Comparison of ENCODE assay signal across 8 mouse cellular contexts in genomic region chr14:55585566-55585960, GRCm38 (mm10). TPM values are rescaled to one million over a fixed set of nuclear protein-coding genes. Genes with fewer than 3 reads are reported as not detected.
A peak's percentile ranks its signal among the peaks of the same experiment; 100 is the strongest.
DNase-seq lines count a peak whose midpoint lies in the region; ATAC-seq and TF ChIP-seq lines count a peak whose summit lies in the region.

No protein-coding gene starts in this region.

- peaks cover 42% of the 10 kb centered on the region for H3K36me3 ChIP-seq in hindbrain, embryonic 10.5 days

- ATAC-seq in megakaryocyte progenitor cell, adult 5-6 weeks (replicated peaks; ENCODE audit: poor library complexity), result peak; percentile 10; the same call in 1 of the 2 replicates

- no peak for DNase-seq in left cerebral cortex, adult 2 months (ENCODE audit: extremely low spot score in 1 of 2, low spot score in 2 of 2)
- DNase-seq in left cerebral cortex, adult 11 months (ENCODE audit: low spot score), result no peak
- no peak for DNase-seq in hindbrain, embryonic 10.5 days (ENCODE audit: low spot score)
- DNase-seq in retina, embryonic 14.5 days (ENCODE audit: low spot score), result no peak
- no peak for DNase-seq in MN1 (ENCODE audit: low spot score)
- DNase-seq in lung, postnatal 14 days, result no peak

- H3K9me3 ChIP-seq in hindbrain, embryonic 10.5 days, result no peaks in the 10 kb centered on the region

- TF ChIP-seq CTCF in left cerebral cortex, adult 2 months (IDR thresholded peaks at IDR 0.05), result no peak
- TF ChIP-seq CTCF in bone marrow, adult 2 months (IDR thresholded peaks at IDR 0.05; ENCODE audit: control insufficient read depth, insufficient read depth, low read length), result no peak

- 28% methylated on average over 6 of the region's 6 CpGs for WGBS in bone marrow, adult 2 months
- 62% methylated on average over 6 of the region's 6 CpGs for WGBS in hindbrain, embryonic 10.5 days

- no peaks in the 10 kb centered on the region; the same call in 1 of the 2 replicates for H3K4me1 ChIP-seq in bone marrow, adult 2 months (ENCODE audit: control insufficient read depth, insufficient read depth, low read length)
- H3K4me1 ChIP-seq in hindbrain, embryonic 10.5 days (replicated peaks), result peaks cover 23% of the 10 kb centered on the region

- no peak for TF ChIP-seq POLR2A in bone marrow, adult 2 months (IDR thresholded peaks at IDR 0.05; ENCODE audit: borderline replicate concordance, control insufficient read depth, low read depth, low read length)

- H3K27ac ChIP-seq in left cerebral cortex, adult 2 months, result peak overlapping the region; percentile 93
- peak overlapping the region; percentile 23 for H3K27ac ChIP-seq in bone marrow, adult 2 months (ENCODE audit: control insufficient read depth, insufficient read depth, low read depth, low read length, poor library complexity)
- H3K27ac ChIP-seq in hindbrain, embryonic 10.5 days, result peak overlapping the region; percentile 23; the same call in 1 of the 2 replicates

- peak overlapping the region; percentile 90 for H3K4me3 ChIP-seq in left cerebral cortex, adult 2 months
- H3K4me3 ChIP-seq in bone marrow, adult 2 months (replicated peaks; ENCODE audit: control insufficient read depth, low read depth, low read length), result no peak overlapping the region
- peak overlapping the region; percentile 67 for H3K4me3 ChIP-seq in hindbrain, embryonic 10.5 days

- peaks cover 7% of the 10 kb centered on the region; the same call in 1 of the 2 replicates for H3K27me3 ChIP-seq in hindbrain, embryonic 10.5 days (ENCODE audit: insufficient read depth, poor library complexity, severe bottlenecking)

- intact Hi-C loops in left cerebral cortex, adult 2 months (cut with DNase I), result no loop called here

RNA-seq across cellular contexts. Expression of gene Emc9, which starts 0.5 kb away (rescaled TPM):
- 10 to 100 TPM; 49.8 to 50.3 TPM for total RNA-seq in left cerebral cortex, adult 2 months (2021)
- 12.3 and 48.5 TPM in 2 replicates for polyA plus RNA-seq in bone marrow, adult 2 months (2011; ENCODE audit: insufficient read depth, insufficient read length, low replicate concordance, missing spikeins)
- 6.8 and 10.0 TPM in 2 replicates for polyA plus RNA-seq in hindbrain, embryonic 10.5 days (2016; fragmentation: Nextera tagmentation; extraction: Ambion mirVana)
- 5.1 and 5.5 TPM in 2 replicates for total RNA-seq in megakaryocyte progenitor cell, adult 5-6 weeks (2015)
- total RNA-seq in megakaryocyte progenitor cell, adult 5-6 weeks (2017), result 6.9 and 9.7 TPM in 2 replicates

RNA-seq across cellular contexts. Expression of gene Psme2, which starts 5.3 kb away (rescaled TPM):
- 10 to 100 TPM; 46.0 to 60.3 TPM for total RNA-seq in left cerebral cortex, adult 2 months (2021)
- 152 and 175 TPM in 2 replicates for polyA plus RNA-seq in bone marrow, adult 2 months (2011; ENCODE audit: insufficient read depth, insufficient read length, low replicate concordance, missing spikeins)
- 171 and 203 TPM in 2 replicates for polyA plus RNA-seq in hindbrain, embryonic 10.5 days (2016; fragmentation: Nextera tagmentation; extraction: Ambion mirVana)
- total RNA-seq in megakaryocyte progenitor cell, adult 5-6 weeks (2015), result 374 and 388 TPM in 2 replicates
- 269 and 370 TPM in 2 replicates for total RNA-seq in megakaryocyte progenitor cell, adult 5-6 weeks (2017)

RNA-seq across cellular contexts. Expression of gene Rnf31, which starts 5.9 kb away (rescaled TPM):
- total RNA-seq in left cerebral cortex, adult 2 months (2021), result 10 to 100 TPM; 40.9 to 43.4 TPM
- polyA plus RNA-seq in bone marrow, adult 2 months (2011; ENCODE audit: insufficient read depth, insufficient read length, low replicate concordance, missing spikeins), result 79.5 and 160 TPM in 2 replicates
- polyA plus RNA-seq in hindbrain, embryonic 10.5 days (2016; fragmentation: Nextera tagmentation; extraction: Ambion mirVana), result 21.2 and 23.2 TPM in 2 replicates
- 23.5 and 34.4 TPM in 2 replicates for total RNA-seq in megakaryocyte progenitor cell, adult 5-6 weeks (2015)
- 10.5 and 11.3 TPM in 2 replicates for total RNA-seq in megakaryocyte progenitor cell, adult 5-6 weeks (2017)

RNA-seq across cellular contexts. Expression of gene Psme1, which starts 7.6 kb away (rescaled TPM):
- 10 to 100 TPM; 46.8 to 51.6 TPM for total RNA-seq in left cerebral cortex, adult 2 months (2021)
- 187 and 268 TPM in 2 replicates for polyA plus RNA-seq in bone marrow, adult 2 months (2011; ENCODE audit: insufficient read depth, insufficient read length, low replicate concordance, missing spikeins)
- 97.6 and 114 TPM in 2 replicates for polyA plus RNA-seq in hindbrain, embryonic 10.5 days (2016; fragmentation: Nextera tagmentation; extraction: Ambion mirVana)
- total RNA-seq in megakaryocyte progenitor cell, adult 5-6 weeks (2015), result 899 and 931 TPM in 2 replicates
- 334 and 421 TPM in 2 replicates for total RNA-seq in megakaryocyte progenitor cell, adult 5-6 weeks (2017)

RNA-seq across cellular contexts. Expression of gene Fitm1, which starts 10.1 kb away (rescaled TPM):
- total RNA-seq in left cerebral cortex, adult 2 months (2021), result not detected
- polyA plus RNA-seq in bone marrow, adult 2 months (2011; ENCODE audit: insufficient read depth, insufficient read length, low replicate concordance, missing spikeins), result not detected in 2 replicates
- polyA plus RNA-seq in hindbrain, embryonic 10.5 days (2016; fragmentation: Nextera tagmentation; extraction: Ambion mirVana), result 0.26 and 0.34 TPM in 2 replicates
- total RNA-seq in megakaryocyte progenitor cell, adult 5-6 weeks (2015), result 0.81 TPM in 1 of 2 replicates, not detected in the other
- 0.20 and 1.00 TPM in 2 replicates for total RNA-seq in megakaryocyte progenitor cell, adult 5-6 weeks (2017)

Comparison
In these comparisons a context has a peak if more than half of its experiments do, and no peak if none do; other contexts are left out.
1. H3K27ac ChIP-seq: peak in every context shown above with its lines; median percentile 93 in left cerebral cortex, adult 2 months; 23 in bone marrow, adult 2 months; 23 in hindbrain, embryonic 10.5 days.
2. RNA of gene Emc9, which starts 0.5 kb away (total RNA-seq): 49.8 to 50.3 TPM in left cerebral cortex, adult 2 months; 5.1 to 9.7 TPM in megakaryocyte progenitor cell, adult 5-6 weeks; every median in the first group is over 4 times any median in the second.
3. RNA of gene Psme2, which starts 5.3 kb away (total RNA-seq): 269 to 388 TPM in megakaryocyte progenitor cell, adult 5-6 weeks; 46.0 to 60.3 TPM in left cerebral cortex, adult 2 months; every median in the first group is over 4 times any median in the second.